Mouse (Mus musculus): Measurements from ENCODE around the gene Dgkd.

Dgkd gene

GRCm38 (mm10) chr1:87848237-87848996, 4.7 kb upstream of the Dgkd start:
- in situ Hi-C loops (cut with MboI, MseI): no loop called here

GRCm38 (mm10) chr1:87849278-87849677, 3.8 kb upstream of the Dgkd start:
- in situ Hi-C loops (cut with MboI, MseI): no loop called here

- in situ Hi-C loops (cut with MboI, MseI): loop anchor here (10.0 kb wide), 1 partner anchor 1267 kb away; the partner anchor contains the start of genes Cops7b and Pde6d
These were observed 1.7 kb upstream of the Dgkd start for GRCm38 (mm10) chr1:87851344-87851743.

DNA sequence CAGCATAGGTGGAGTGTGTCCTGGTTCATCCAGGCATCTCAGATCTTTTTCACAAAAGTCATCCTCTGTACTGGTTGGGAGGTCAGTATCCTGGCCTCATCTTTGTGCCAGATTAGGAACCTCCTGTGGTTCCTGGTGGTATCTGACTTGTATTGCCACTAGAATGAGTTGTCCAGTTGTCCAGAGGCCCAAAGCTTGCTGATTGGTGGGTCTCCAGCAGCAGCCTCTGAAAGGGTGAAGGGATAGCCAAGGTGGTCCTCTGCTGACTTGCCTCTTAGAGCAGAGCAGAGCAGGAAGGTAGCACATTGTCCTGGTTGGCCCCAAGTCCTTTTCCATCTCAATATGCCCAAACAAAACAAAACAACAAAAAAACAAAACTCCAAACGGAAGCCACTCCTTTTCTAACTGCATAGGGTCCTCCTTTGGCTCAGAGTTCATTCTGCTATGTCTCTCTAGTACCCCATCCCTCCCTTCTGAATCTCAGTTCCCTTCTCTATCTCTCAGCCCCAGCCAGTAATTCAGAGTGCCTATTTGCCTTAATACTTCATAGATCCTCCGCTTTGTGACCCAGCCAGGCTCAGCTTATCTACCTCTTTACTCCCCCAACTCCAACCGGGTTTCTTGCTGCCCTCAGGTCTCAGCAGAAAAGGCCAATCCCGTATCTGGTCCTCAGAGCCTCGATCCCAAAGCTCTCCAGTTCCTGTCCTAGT, 851 bp upstream of the Dgkd start:
- in situ Hi-C loops (cut with MboI, MseI): loop anchor here (10.0 kb wide), 1 partner anchor 1267 kb away; the partner anchor contains the start of genes Cops7b and Pde6d

- in situ Hi-C loops (cut with MboI, MseI): loop anchor here (10.0 kb wide), 1 partner anchor 1269 kb away; the partner anchor contains the start of genes Cops7b and Pde6d
These were observed 694 bp downstream of the Dgkd start for GRCm38 (mm10) chr1:87853601-87854361.

- in situ Hi-C loops (cut with MboI, MseI): loop anchor here (10.0 kb wide), 1 partner anchor 1270 kb away; the partner anchor contains the start of genes Cops7b and Pde6d
These were observed 1.3 kb downstream of the Dgkd start for GRCm38 (mm10) chr1:87854411-87854810.

GRCm38 (mm10) chr1:87854851-87855251, 1.8 kb downstream of the Dgkd start:
- in situ Hi-C loops (cut with MboI, MseI): loop anchor here (10.0 kb wide), 1 partner anchor 1270 kb away; the partner anchor contains the start of genes Cops7b and Pde6d

- in situ Hi-C loops (cut with MboI, MseI): loop anchor here (10.0 kb wide), 1 partner anchor 1271 kb away; the partner anchor contains the start of genes Cops7b and Pde6d
These were observed 2.4 kb downstream of the Dgkd start for GRCm38 (mm10) chr1:87855522-87855921.

DNA sequence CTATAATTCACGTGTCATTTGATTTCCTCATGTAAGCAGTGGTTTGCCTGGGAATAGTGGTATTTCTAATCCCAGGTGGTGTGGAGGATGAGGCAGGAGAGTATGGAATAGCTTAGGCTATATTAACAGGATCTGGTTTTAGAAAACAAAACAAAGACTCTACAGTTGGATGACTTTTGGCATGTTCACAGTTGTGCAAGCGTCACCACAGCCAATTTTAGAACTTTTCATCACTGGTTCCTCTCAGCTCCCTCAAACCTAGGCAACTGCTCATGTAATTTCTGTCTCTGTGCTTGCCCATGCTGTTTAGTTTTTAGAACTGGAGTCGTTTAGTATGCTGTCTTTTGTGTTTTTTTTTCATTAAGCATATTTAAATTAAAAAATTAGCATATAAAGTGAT, 3.7 kb downstream of the Dgkd start:
- in situ Hi-C loops (cut with MboI, MseI): loop anchor here (10.0 kb wide), 1 partner anchor 1272 kb away; the partner anchor contains the start of genes Cops7b and Pde6d

- in situ Hi-C loops (cut with MboI, MseI): loop anchor here (10.0 kb wide), 1 partner anchor 1273 kb away; the partner anchor contains the start of genes Cops7b and Pde6d
These were observed 4.9 kb downstream of the Dgkd start for GRCm38 (mm10) chr1:87858031-87858430.

- in situ Hi-C loops (cut with MboI, MseI): loop anchor here (10.0 kb wide), 1 partner anchor 1274 kb away; the partner anchor contains the start of genes Cops7b and Pde6d
These were observed 5.4 kb downstream of the Dgkd start for GRCm38 (mm10) chr1:87858529-87858928.

DNA sequence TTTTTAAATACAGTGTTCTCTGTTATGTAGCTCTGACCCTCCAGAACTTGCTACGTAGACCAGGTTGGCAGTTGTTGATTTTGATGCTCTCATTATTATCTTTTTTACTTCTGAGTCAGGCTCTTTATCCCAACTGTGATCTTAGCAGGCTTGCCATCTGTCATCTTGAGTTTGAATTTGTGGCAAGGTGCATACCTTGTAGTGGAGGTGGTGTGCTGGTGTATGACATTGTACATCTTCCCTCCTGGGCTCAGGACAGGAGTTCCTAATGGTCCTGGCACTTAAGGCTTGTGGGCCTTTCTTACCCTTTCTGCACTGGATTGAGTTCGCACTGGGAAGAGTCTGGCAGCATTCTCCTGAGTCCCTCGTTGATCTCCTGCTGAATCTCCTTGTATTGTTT, 10.5 kb downstream of the Dgkd start:
- in situ Hi-C loops (cut with MboI, MseI): no loop called here

DNA sequence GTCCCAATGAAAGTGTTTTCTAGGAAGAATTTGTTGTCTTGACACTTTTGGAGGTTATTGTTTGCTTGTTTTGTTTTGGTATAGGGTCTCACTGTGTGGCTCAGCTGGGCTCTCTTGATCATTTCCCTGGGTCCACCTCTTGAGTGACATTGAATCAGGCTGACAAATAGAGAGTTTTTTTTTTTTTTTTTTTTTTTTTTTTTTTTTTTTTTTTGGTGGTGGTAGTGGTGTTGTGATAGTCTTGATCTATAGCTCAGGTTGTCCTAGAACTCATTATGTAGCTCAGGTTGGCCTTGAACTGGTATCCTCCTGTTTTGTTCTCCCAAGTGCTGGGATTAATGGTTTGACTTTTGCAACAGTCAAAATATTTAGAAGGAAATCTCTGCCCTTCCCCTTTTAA, 11.8 kb downstream of the Dgkd start:
- in situ Hi-C loops (cut with MboI, MseI): no loop called here

DNA sequence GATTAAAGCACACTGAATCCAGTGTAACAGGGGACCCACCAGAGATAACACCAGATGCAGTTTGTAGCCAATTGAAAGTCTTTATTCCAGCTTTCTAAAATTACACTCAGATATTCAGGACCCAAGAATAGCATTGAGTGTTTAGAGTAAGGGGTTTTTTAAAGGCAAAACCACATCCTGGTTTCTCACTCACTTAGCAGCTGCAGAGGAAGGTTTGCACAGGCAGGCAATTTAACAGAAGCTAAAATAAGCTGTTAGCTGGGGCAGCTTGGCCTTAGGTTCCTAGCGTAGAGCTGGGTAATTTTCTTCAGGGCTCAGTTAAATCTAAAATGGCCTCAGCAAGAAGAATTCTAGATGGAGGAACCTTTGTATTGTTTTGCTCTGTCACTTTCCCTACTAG, 13.6 kb downstream of the Dgkd start:
- in situ Hi-C loops (cut with MboI, MseI): no loop called here

- in situ Hi-C loops (cut with MboI, MseI): no loop called here
These were observed 18.5 kb downstream of the Dgkd start for GRCm38 (mm10) chr1:87871546-87871945.

DNA sequence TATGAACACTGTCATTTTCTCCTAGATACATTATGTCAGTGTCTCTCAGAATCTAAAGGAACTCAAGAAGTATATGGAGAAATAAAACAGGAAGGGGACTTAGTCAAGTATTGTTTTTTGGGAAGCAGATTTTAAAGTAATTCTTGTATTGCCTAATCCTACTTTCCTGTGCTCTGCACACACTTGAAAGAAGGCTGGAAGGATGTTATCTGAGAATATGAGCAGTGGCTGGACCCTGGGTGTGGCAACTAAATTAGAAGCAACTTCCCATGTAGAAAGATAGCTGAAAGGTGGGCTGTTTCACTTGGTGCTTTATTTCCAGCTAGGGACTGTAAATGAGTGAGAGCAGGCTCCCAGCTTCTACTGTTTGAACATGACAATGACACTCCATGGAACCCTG, 20.0 kb downstream of the Dgkd start:
- in situ Hi-C loops (cut with MboI, MseI): no loop called here

DNA sequence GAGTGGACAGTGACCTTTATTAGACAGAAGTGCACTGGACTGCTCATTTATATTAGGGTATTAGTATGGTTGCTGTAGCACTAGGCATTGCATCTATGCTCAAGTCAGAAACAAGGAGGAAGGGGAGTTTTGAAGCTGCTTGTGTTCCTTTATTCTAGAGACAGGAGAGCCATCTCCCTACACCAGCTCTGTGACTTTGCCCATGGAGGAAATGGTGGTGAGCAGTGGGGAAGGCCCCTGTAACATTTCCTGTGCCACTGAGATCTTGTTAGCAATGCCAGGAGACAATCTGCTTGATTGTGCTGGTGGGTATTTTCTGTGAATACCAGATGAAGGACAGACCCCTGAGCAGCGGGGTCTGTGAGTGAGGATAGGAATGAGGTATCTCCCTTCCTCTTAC, 23.0 kb downstream of the Dgkd start:
- in situ Hi-C loops (cut with MboI, MseI): no loop called here

- in situ Hi-C loops (cut with MboI, MseI): no loop called here
These were observed 24.6 kb downstream of the Dgkd start for GRCm38 (mm10) chr1:87877552-87878283.

- in situ Hi-C loops (cut with MboI, MseI): no loop called here
These were observed 25.9 kb downstream of the Dgkd start for GRCm38 (mm10) chr1:87879034-87879433.

- in situ Hi-C loops (cut with MboI, MseI): no loop called here
These were observed 26.6 kb downstream of the Dgkd start for GRCm38 (mm10) chr1:87879494-87880325.
